Mouse (Mus musculus): Measurements from ENCODE around the gene 5730522E02Rik. TPM values are rescaled to one million over a fixed set of nuclear protein-coding genes. Genes with fewer than 3 reads are reported as not detected.

5730522E02Rik gene
- polyA plus RNA-seq, 1 experiment = 8.8 TPM

DNA sequence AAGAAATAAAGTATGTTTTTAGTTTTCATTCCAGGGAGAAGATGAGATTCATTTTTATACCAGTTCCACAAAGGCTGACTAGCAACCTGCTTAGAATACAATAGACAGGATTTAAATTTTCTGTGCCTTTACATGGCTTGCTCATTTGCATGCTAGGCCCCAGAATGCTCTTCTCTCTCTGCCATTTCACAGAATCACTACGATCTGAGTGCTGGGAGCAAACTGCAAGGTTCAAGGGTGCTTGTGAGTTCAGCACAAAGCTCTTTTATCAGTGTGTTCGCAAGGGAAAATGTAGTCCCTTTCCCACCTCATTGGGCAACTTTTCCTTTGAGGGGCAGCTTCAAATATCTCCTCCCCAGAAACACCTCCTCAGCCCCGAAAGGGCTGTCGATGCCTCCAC lies 107.7 kb downstream of the 5730522E02Rik start:
- Histone ChIP-seq H3K27ac (ENCODE audit: insufficient read depth, low read length) (no peak overlapping the region), H3K4me1 (ENCODE audit: control insufficient read depth, insufficient read depth, low read length) (peaks cover 2% of the 10 kb centered on the region), H3K4me3 (ENCODE audit: insufficient read depth, low read length) (no peak overlapping the region)
- TF ChIP-seq POLR2A (IDR thresholded peaks at IDR 0.05; ENCODE audit: extremely low read depth, insufficient read depth, low read length) = no peak
- TF ChIP-seq CTCF (IDR thresholded peaks at IDR 0.05; ENCODE audit: extremely low read depth, insufficient read depth, low read length) = no peak

DNA sequence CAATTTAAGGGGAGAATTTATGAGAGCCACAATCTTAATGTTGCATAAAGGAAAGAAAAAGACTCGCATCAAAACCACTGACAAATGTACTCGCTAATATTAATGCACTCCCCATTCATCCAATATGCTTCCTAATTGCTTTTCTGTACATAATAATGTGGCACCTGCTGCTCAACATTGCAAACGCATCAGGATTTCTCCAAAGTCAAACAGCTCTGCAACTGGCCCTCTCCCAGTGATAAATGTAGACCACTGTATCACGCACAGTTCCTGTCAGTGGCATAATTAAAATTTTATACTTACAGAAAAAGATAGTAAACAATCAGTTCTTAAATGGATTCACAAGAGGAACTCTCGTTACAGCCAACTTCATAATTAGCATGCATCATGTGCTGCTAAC lies 110.5 kb downstream of the 5730522E02Rik start:
- Histone ChIP-seq H3K4me1 (ENCODE audit: control insufficient read depth, insufficient read depth, low read length) (peaks cover 2% of the 10 kb centered on the region), H3K27ac (ENCODE audit: insufficient read depth, low read length) (no peak overlapping the region), H3K4me3 (ENCODE audit: insufficient read depth, low read length) (no peak overlapping the region)
- TF ChIP-seq POLR2A (IDR thresholded peaks at IDR 0.05; ENCODE audit: extremely low read depth, insufficient read depth, low read length) = no peak
- no peak for TF ChIP-seq CTCF (IDR thresholded peaks at IDR 0.05; ENCODE audit: extremely low read depth, insufficient read depth, low read length)

DNA sequence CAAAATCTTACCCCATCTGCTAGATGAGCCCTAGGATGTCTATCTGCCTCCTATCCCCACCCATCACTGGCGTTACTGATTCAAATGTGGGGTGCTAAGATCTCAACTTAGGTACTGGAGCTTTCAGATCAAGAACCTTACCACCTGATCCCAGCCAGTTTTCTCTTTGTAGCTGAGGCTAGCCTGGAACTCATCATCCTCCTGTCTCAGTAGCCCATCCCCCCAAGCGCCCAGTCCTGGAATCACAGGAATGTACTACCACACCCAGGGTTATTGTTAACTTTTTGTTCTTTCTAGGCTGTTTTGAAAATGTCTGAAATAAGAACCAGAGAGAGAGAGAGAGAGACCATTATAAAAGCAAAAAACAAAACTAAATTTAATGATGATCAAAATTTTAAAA lies 111.6 kb downstream of the 5730522E02Rik start:
- Histone ChIP-seq H3K4me3 (ENCODE audit: insufficient read depth, low read length) (no peak overlapping the region), H3K27ac (ENCODE audit: insufficient read depth, low read length) (no peak overlapping the region), H3K4me1 (ENCODE audit: control insufficient read depth, insufficient read depth, low read length) (peaks cover 2% of the 10 kb centered on the region)
- no peak for TF ChIP-seq POLR2A (IDR thresholded peaks at IDR 0.05; ENCODE audit: extremely low read depth, insufficient read depth, low read length)
- no peak for TF ChIP-seq CTCF (IDR thresholded peaks at IDR 0.05; ENCODE audit: extremely low read depth, insufficient read depth, low read length)

DNA sequence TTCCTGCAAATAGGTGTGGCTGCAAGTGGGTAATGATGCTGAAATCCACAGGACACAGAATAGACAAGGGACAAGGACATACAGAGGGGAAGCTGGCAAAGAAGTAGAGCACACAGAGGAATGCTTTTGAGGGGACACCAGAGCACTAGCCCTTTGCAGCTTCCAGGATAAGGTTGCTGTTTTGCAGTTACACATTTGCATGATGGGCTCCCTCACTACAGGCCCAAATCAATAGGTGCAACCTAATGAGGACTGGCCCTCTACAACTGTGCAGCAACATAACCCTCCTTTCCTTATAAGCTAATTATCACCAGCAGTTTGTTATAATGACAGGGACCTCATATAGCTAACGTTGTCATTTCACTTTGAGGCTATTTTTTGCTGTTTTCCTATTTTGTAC lies 114.5 kb downstream of the 5730522E02Rik start:
- TF ChIP-seq CTCF (IDR thresholded peaks at IDR 0.05; ENCODE audit: extremely low read depth, insufficient read depth, low read length) = no peak
- TF ChIP-seq POLR2A (IDR thresholded peaks at IDR 0.05; ENCODE audit: extremely low read depth, insufficient read depth, low read length) = no peak
- H3K4me3 ChIP-seq (ENCODE audit: insufficient read depth, low read length) = no peak overlapping the region
- no peaks in the 10 kb centered on the region; the same call in 1 of the 2 replicates for H3K4me1 ChIP-seq (ENCODE audit: control insufficient read depth, insufficient read depth, low read length)
- no peak overlapping the region for H3K27ac ChIP-seq (ENCODE audit: insufficient read depth, low read length)

DNA sequence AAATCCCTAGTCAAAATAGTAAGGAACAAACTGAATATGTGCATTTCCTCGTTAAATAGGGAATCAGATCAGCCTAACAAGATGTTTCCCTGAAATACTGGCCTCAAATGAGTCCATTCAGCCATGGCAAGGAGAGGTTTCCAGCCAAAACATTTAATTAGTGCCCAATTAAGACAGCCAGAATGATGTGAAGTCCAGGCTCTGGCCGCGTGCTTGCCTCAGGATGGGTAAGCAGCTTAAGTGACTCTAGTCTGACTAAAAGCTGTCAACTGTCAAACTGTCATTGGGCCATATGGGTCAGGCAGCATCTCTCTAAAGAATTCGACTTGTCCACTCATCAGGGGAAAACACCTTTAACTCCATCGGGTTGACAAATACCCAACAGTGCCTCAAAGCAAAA lies 121.6 kb downstream of the 5730522E02Rik start:
- H3K4me3 ChIP-seq (ENCODE audit: insufficient read depth, low read length) = no peak overlapping the region
- no peak overlapping the region for H3K27ac ChIP-seq (ENCODE audit: insufficient read depth, low read length)
- TF ChIP-seq POLR2A (IDR thresholded peaks at IDR 0.05; ENCODE audit: extremely low read depth, insufficient read depth, low read length) = no peak
- no peak for TF ChIP-seq CTCF (IDR thresholded peaks at IDR 0.05; ENCODE audit: extremely low read depth, insufficient read depth, low read length)
- no peaks in the 10 kb centered on the region; the same call in 1 of the 2 replicates for H3K4me1 ChIP-seq (ENCODE audit: control insufficient read depth, insufficient read depth, low read length)

DNA sequence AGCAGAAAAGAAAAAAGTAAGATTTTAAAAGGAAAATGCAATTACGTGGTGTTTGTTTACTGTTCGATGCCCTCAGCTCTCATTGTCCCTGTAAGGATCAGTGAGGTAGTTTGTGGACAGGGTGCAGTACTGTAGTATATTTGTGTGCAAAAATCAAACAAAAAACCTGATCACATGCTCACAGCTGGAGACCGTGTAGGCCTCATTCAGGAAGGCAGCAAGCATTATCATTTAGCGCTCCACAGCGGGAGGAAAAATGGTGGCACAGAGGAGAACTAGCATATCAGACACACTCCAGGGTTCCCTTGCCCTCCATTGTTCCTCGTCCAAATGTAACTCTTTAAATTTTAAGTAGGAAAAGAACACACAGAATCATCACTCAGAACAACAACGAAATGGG lies 123.9 kb downstream of the 5730522E02Rik start:
- no peak for TF ChIP-seq POLR2A (IDR thresholded peaks at IDR 0.05; ENCODE audit: extremely low read depth, insufficient read depth, low read length)
- TF ChIP-seq CTCF (IDR thresholded peaks at IDR 0.05; ENCODE audit: extremely low read depth, insufficient read depth, low read length) = no peak
- H3K4me1 ChIP-seq (ENCODE audit: control insufficient read depth, insufficient read depth, low read length) = no peaks in the 10 kb centered on the region; the same call in 1 of the 2 replicates
- H3K27ac ChIP-seq (ENCODE audit: insufficient read depth, low read length) = no peak overlapping the region
- no peak overlapping the region for H3K4me3 ChIP-seq (ENCODE audit: insufficient read depth, low read length)

DNA sequence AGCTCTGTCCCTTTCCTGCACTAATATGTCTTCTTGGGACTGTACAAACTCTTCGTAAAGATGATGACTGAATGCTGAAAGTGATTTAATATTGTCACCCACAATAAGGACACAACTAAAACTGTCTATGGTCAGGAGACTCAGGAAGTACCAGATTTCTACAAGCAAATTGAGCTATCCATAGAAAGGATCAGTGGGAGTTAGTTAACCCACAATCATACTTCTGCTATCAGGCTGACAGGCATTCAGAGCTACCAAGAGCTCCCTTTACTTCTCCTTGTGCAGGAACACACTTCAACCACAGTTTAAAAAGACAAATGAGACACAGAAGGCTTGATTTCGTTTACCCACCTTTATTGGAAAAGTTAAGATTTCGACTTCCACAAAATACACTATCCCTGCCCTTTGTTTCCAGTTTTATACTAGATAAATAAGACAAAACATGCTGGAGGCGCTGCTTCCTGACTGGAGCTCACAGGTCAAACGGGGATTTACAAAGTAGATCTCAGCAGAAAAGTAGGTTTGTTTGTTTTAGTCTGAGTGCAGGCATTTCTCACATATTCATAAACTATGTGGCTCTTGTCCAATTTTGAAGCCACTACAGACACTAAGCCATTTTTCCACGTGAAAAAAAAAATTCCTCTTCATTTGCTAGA lies 125.1 kb downstream of the 5730522E02Rik start:
- Histone ChIP-seq H3K27ac (ENCODE audit: insufficient read depth, low read length) (no peak overlapping the region), H3K4me3 (ENCODE audit: insufficient read depth, low read length) (no peak overlapping the region), H3K4me1 (ENCODE audit: control insufficient read depth, insufficient read depth, low read length) (no peaks in the 10 kb centered on the region; the same call in 1 of the 2 replicates)
- TF ChIP-seq POLR2A (IDR thresholded peaks at IDR 0.05; ENCODE audit: extremely low read depth, insufficient read depth, low read length) (no peak), CTCF (IDR thresholded peaks at IDR 0.05; ENCODE audit: extremely low read depth, insufficient read depth, low read length) (no peak)

DNA sequence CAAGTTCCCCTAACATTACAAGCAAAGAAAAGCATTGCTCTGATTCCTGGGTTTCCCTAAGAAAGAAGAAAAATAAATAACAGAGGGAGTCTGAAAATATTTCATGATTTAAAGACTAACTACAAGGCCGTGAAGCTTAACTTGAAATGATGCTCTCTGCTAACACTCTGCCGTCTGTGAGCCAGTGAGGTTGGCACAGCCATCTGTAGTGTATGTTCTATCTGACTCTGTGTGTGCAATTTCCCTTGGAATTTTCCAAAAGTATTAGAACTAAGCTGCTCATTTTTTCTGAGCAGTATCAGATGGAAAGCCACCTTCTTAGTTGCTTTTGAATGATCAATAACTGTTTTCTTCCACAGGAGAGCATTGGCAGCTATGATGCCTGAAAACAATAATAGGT lies 134.2 kb downstream of the 5730522E02Rik start:
- Histone ChIP-seq H3K4me1 (ENCODE audit: control insufficient read depth, insufficient read depth, low read length) (no peaks in the 10 kb centered on the region), H3K27ac (ENCODE audit: insufficient read depth, low read length) (no peak overlapping the region), H3K4me3 (ENCODE audit: insufficient read depth, low read length) (no peak overlapping the region)
- TF ChIP-seq CTCF (IDR thresholded peaks at IDR 0.05; ENCODE audit: extremely low read depth, insufficient read depth, low read length) = no peak
- TF ChIP-seq POLR2A (IDR thresholded peaks at IDR 0.05; ENCODE audit: extremely low read depth, insufficient read depth, low read length) = no peak

DNA sequence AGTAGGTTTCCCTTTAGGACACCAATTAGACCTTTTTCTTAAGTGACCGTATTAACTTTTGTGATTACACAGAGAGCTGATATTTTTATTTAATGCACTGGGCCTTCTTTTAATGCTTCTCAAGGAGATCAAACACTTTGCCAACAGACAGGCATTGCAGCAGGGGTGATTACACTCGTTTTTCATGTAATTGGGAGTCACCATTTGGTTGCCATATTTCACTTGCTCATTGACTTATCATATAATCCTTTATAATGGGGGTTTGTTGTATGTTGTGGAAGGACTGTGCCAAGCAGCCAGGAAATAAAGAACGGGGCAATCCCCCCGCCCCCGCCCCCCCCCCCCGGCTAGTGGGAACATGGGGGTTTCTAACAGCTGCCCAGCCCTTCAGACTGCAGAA lies 135.0 kb downstream of the 5730522E02Rik start:
- Histone ChIP-seq H3K27ac (ENCODE audit: insufficient read depth, low read length) (no peak overlapping the region), H3K4me1 (ENCODE audit: control insufficient read depth, insufficient read depth, low read length) (no peaks in the 10 kb centered on the region), H3K4me3 (ENCODE audit: insufficient read depth, low read length) (no peak overlapping the region)
- TF ChIP-seq CTCF (IDR thresholded peaks at IDR 0.05; ENCODE audit: extremely low read depth, insufficient read depth, low read length) (no peak), POLR2A (IDR thresholded peaks at IDR 0.05; ENCODE audit: extremely low read depth, insufficient read depth, low read length) (no peak)

DNA sequence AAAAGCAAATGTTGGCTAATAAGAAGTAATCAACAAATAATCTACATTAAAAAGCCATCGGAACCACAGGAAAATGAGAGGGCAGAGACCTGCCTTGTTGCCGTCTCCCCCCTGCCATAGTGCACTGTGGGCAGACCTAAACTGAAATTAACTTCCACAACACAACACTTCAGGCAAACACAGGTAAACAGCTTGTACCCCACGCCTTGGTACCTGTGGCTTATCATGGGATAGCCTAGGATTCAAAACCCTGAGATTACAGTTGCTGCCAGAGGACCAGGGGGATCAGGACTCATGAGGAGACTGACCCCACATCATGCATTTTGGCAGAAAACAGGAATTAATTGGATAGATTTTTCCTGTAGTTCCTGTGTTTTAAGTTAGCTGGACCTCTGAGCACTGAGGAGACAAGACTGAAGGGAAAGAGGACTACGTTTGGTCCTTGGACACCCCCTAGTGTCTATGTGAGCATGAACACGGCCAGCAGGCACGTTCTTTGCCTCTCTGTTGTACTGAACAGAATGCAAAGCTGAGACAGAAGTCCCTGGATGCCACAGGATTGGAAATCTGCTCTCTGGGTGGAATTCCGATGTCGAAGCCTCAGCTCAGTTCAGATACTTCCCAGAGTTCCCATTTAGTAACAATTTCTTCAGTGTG lies 136.8 kb downstream of the 5730522E02Rik start:
- TF ChIP-seq POLR2A (IDR thresholded peaks at IDR 0.05; ENCODE audit: extremely low read depth, insufficient read depth, low read length) (no peak), CTCF (IDR thresholded peaks at IDR 0.05; ENCODE audit: extremely low read depth, insufficient read depth, low read length) (peak; percentile 89)
- no peak overlapping the region for H3K4me3 ChIP-seq (ENCODE audit: insufficient read depth, low read length)
- no peak overlapping the region for H3K27ac ChIP-seq (ENCODE audit: insufficient read depth, low read length)
- no peaks in the 10 kb centered on the region for H3K4me1 ChIP-seq (ENCODE audit: control insufficient read depth, insufficient read depth, low read length)
